Mouse (Mus musculus) mouse trophoblast stem cell (cell line): Measurements from ENCODE around the gene Slc31a2.

Source experiments
- in situ Hi-C, 2 experiments: fragments of 300-500 bp; cut with MseI, MboI; formaldehyde crosslinking; loops; 2 replicates in 1 of 2; 3 replicates in 1 of 2; pipeline ENCODE4 v1.15.1; 2025

Gene Slc31a2

GRCm38 (mm10) chr4:62281319-62281718 is 19.0 kb downstream of the Slc31a2 start:
- in situ Hi-C loops, result no loop called here

GRCm38 (mm10) chr4:62282969-62283368 is 20.6 kb downstream of the Slc31a2 start:
- in situ Hi-C loops, result no loop called here

GRCm38 (mm10) chr4:62285576-62285975 is 23.2 kb downstream of the Slc31a2 start:
- in situ Hi-C loops, result no loop called here

- in situ Hi-C loops, result no loop called here
Observed at GRCm38 (mm10) chr4:62286257-62286991, 24.1 kb downstream of the Slc31a2 start.

- in situ Hi-C loops, result no loop called here
Observed at GRCm38 (mm10) chr4:62286992-62287900, 24.9 kb downstream of the Slc31a2 start.

- in situ Hi-C loops, result no loop called here
Observed at GRCm38 (mm10) chr4:62289226-62289625, 26.9 kb downstream of the Slc31a2 start.

GRCm38 (mm10) chr4:62290816-62291505 is 28.6 kb downstream of the Slc31a2 start:
- in situ Hi-C loops, result no loop called here

- in situ Hi-C loops, result no loop called here
Observed at GRCm38 (mm10) chr4:62292461-62293180, 30.3 kb downstream of the Slc31a2 start.

GRCm38 (mm10) chr4:62293219-62293861 is 31.0 kb downstream of the Slc31a2 start:
- in situ Hi-C loops, result no loop called here

GRCm38 (mm10) chr4:62294741-62295140 is 32.4 kb downstream of the Slc31a2 start:
- in situ Hi-C loops, result no loop called here

GRCm38 (mm10) chr4:62297280-62298130 is 35.1 kb downstream of the Slc31a2 start:
- in situ Hi-C loops, result no loop called here

GRCm38 (mm10) chr4:62300001-62300400 is 37.6 kb downstream of the Slc31a2 start:
- in situ Hi-C loops, result no loop called here

- in situ Hi-C loops, result no loop called here
Observed at GRCm38 (mm10) chr4:62302795-62303194, 40.4 kb downstream of the Slc31a2 start.

- in situ Hi-C loops, result no loop called here
Observed at GRCm38 (mm10) chr4:62303288-62303687, 40.9 kb downstream of the Slc31a2 start.

GRCm38 (mm10) chr4:62306301-62306700 is 43.9 kb downstream of the Slc31a2 start:
- in situ Hi-C loops, result no loop called here

GRCm38 (mm10) chr4:62306840-62307239 is 44.5 kb downstream of the Slc31a2 start:
- in situ Hi-C loops, result no loop called here

GRCm38 (mm10) chr4:62308406-62308805 is 46.0 kb downstream of the Slc31a2 start:
- in situ Hi-C loops, result no loop called here

GRCm38 (mm10) chr4:62312821-62313220 is 50.5 kb downstream of the Slc31a2 start:
- in situ Hi-C loops, result no loop called here

- in situ Hi-C loops, result no loop called here
Observed at GRCm38 (mm10) chr4:62313641-62314211, 51.4 kb downstream of the Slc31a2 start.

GRCm38 (mm10) chr4:62314516-62314915 is 52.2 kb downstream of the Slc31a2 start:
- in situ Hi-C loops, result no loop called here
